Mouse (Mus musculus) retina, adult 2 months (tissue): ENCODE results near the gene R3hdm2.
A peak's percentile ranks its signal among the peaks of the same experiment; 100 is the strongest.

ENCODE experiments used
- DNase-seq: peaks from one replicate; pipeline ENCODE4 v3.0.0-alpha.2; 2012; ENCODE audit warnings: low read depth, low spot score

R3hdm2 gene

DNA sequence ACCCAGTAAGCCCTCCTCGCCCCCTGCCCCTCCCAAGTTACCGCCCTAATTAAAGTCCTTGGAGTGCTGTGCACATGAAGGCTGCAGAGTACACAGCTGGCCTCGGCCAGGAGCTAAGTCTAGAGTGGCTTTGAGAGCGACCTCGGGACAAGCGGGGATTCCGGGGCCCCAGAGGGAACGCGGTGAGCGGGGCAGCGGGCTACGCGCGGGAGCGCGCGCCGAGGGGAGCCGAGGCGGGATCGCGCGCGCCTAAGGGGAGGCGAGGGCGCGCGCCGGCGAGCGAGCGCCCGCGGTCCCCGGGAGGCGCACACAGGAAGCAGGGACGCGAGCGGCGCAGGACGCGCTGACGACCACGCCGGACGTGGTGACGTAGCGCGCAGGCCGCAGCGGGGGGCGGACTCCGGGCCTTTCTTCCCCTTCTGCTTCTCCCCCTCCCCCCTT lies at the start of gene R3hdm2:
Gene R3hdm2, plus strand, starts transcription at position 77 of the 441 bp plus-strand sequence.
- peak; percentile 80 for DNase-seq

DNA sequence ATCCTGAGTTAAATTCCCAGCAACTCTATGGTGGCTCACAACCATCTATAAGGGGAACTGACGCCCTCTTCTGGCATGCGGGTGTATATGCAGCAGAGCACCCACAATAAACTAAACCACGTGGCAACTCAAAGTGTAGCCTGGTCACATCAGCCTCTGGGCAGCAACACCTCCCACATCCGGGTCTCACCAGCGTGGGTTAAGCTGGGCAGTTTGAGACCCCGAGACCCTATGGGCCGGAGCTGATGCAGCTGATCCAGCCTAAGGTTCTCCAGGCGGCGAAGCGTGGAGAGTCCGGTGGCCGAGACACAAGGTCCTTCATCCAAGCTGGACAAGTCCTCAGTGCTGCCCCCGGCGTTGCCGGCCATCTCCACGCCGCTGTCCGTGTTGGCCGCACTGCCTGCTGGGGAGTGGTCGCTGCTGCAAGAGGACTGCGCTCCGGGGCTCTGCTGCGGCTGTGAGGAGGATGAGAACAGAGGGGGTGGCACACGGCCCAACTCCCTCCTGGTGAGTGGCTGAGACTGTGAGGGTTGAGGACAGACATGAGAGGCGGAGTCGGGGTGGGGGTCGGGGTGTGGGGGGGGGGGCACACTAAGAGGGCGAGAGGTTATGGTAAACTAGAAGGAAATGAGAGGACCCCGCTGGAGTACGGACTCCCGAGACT lies 47.8 kb upstream of the R3hdm2 start:
- no peak for DNase-seq

DNA sequence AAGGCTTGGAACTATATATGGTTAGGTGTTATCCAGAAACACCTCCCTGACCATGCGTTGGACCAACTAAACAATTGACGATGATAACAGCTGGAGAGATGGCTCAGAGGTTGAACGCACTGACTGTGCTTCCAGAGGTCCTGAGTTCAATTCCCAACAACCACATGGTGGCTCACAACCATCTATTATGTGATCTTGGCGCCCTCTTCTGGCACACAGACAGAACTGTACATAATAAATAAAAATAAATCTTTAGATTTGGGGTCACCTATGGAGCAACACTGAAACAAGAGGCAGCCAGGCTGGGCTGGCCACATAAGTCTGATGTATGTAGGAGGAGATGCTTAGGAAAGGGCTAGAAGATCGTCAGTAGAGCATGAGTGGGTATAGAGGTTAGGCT lies 47.0 kb upstream of the R3hdm2 start:
- no peak for DNase-seq

DNA sequence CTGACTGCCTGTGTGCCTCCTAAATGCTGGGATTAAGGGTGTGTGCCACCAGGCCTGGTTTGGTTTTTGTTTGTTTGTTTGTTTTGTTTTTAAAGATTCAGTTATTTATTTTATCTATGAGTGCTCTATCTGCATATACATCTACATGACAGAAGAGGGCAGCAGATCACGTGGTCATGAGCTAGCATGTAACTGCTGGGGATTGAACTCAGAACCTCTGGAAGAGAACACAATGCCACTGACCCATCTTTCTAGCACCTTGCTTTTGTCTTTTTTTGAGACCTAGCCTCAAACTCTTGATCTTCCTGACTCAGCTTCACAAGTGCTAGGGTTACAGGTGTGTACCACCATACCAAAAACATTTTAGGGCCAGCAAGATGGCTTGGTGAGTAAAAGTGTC lies 44.9 kb upstream of the R3hdm2 start:
- no peak for DNase-seq

DNA sequence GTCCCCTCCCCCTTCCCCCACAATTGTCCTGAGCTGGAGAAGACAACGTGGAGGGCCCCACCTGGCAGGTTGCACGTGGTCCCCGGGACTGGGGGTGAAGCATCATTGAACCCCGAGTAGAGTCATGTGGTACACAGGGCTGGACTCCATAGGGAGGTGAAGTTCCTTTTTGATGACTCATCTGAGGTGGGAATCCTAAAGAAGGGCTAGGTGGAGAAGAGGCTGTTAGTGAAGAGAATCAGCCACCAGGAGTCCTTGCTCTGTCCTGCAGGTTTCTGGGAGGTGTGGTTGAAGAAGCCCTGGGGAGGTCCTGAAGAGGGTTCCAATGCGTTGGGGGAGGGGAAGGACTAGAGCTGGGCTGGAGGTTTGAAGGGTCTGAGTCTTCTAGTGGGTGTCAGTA lies 43.2 kb upstream of the R3hdm2 start:
- DNase-seq, result no peak

DNA sequence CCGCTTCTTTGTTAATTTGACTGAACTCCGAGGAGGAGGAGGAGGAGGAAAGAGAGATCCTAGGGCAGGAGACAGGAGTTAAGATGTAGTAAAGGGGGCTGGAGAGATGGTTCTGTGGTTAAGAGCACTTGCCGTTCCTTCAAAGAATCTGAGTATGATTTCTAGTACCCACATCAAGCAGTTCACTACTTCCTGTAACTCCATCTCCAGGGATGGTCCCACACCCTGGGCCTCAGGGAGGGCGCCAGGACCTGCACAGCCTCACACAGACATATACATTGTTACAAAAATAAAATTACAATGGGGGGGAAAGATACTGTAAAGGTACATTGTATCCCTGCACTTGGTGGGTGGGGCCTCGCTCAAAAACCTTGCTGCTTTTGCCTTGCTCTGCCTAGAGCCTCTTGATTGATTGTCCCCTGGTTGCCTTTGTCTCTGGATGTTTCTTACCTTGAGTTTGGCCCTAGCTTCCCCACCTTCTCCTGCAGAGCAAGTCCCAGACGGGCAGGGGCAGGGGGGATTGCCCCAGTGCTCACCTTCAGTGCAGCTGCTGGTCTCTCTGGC lies 42.5 kb upstream of the R3hdm2 start:
- DNase-seq, result no peak

DNA sequence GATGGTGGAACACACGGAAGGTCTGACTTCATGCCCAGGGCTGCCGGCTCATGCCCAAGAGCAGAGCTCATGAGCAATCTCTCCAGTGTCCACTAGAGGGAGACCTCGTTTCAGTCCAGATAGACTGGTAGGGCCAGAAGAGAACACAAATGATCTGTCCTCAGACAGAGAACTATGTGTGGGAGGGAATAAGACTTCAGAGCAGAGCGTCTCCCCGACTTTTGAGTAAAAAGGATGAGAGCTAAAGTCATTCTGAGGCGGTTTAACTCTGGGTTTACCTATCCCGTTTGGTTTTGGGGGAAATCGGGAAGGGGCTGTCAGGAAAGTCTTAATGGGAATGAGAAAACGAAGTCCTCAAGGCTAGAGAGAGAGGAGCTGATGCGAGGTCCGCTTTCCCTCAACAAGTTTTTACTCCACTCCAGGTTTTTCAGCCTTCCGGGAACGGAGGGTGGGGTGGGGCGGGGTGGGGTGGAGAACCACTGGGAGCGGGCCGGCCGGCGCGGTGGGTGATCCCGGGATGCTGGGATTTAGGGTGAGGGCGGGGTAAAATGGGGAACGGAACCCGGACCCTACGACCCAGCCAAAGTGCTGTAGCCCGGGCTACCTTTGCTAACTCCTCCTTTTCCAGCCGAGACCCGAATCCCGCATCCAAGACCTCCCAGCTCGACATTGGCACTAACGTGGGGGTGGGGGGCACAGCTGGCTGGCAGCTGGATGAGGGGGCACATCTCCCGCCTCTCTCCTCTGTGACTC lies 41.0 kb upstream of the R3hdm2 start:
- peak; percentile 73 for DNase-seq

DNA sequence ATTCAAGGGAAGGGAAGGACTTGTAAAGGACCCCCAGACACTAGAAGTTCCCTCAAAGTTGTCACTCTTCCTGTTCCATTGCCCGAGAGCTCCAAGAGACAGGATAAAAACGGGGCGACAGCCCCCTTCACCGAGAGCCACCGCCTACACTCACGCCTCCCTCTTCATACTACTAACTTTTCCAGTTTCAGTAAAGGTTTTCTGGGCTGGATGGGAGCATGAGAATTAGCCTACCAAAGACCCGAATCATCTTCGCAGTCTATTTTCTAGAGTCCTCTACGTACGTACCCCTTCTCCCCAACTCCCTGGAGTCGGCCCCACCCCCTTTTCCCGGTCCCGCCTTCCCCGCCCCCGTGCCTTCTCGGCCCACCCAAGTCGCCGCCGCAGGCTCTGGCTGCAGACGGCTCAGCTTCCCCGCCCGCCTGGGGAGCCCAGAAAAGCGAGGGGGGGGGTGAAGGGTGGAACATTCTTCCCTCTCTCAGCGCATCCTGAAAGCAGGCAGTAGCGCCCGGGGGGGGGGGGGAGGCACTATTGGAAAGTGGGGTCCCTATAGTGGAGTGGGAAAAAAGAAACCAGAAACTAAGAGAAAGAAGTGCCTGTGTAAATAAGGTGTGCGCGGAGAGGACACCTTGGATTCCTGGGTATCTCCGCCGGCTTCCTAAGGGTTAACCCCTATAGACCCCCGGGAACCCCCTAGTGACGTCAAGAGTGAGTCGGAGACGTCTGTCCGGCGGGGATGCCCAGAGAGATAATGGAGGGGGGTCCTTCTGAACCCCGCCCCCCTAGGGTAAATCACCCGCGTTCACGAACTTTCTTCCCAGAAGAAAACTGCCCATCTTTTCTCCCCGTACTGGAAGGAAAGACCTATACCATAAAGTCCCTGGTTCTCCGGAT lies 40.2 kb upstream of the R3hdm2 start:
- DNase-seq, result no peak

DNA sequence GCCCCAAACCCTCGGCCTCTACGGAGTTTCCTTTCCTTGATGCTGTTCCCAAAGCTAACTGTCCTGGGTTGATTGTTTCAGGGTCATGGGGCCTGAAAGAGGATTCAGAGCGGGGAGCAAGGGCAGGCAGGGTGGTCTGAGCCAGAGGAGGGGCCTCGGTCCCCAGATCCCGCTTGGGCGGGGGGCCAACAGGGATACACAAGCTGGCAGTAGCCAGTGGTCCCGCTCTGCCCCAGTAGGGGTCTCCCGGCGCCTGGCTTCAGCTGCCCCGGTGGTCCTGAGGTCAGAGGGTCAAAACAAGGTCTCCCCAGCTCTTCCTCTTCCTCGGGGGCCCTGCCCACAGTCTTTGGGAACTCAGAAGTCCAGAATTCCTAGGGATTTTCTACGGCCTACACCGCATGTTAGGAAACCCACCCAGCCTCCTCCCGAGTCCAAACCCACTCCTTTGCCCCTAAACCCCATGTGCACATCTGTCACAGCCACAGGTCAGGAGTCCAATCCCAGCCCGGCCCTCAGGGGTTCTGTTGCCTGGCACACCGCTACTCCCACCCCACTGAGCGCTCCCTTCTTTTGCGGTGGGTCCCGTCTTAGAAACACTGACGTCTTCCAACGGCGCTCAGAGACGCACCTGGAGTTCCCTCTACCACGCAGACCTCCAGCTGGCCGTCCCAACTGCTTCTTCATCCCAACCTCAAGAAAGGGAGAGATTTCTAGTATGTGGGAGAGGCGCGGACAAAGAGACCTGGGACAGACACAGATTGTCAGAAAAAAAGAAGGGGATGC lies 39.4 kb upstream of the R3hdm2 start:
- DNase-seq, result no peak

DNA sequence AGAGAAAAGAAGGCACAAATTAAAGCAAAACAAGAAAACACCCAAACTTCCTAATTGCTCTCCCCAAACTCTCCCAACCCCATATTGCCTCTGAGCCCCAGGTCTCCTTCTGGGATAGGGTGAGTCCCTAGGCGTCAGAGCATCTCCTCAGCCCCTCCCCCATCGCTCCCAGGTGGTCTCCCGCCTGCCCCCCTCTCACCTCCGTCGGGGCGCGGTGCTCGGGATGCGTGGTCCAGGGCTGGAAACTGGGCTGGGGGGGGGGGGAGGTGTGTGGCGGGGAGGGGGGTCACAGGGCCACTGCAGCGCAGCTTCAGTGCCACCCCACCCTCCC lies 38.8 kb upstream of the R3hdm2 start:
- no peak for DNase-seq

DNA sequence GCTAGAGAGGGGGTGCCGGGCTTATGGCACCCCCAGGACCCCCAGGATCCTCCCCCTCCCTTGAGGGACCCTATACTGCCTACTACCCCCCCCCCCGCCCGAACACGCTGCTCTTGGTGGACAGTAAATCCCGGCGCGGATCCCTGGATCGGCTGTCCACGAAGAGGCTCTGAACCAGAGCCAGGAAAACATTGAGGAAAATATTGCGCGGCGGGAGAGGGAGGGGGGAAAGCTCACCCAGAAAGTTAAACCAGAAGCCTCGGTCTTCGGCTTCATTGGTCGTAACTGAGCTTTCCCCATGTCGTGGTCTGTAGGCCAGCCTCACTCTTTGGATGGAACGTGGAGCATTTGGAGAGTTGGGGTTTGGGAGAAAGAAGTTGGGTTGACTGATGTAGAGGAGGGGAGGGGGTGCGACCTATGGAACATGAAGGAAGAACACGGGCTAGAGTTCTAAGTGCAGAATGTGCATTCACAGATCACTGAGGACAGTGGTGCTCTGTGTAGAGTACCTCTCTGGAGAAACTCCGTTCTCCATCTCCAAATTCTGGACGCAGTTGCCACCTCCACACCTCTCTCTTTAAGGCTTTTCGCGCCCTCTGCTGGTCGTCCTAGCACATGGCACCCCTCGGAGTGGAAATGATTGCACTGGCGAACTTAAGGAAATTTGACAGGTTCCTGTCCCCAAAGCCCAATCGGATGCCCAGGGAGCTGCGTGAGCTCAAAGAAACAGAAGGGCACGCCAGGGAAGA lies 38.1 kb upstream of the R3hdm2 start, which contains the start of gene Gli1:
Gene Gli1, minus strand, starts transcription at position 84 of the 749 bp plus-strand sequence.
- peak; percentile 61 for DNase-seq

DNA sequence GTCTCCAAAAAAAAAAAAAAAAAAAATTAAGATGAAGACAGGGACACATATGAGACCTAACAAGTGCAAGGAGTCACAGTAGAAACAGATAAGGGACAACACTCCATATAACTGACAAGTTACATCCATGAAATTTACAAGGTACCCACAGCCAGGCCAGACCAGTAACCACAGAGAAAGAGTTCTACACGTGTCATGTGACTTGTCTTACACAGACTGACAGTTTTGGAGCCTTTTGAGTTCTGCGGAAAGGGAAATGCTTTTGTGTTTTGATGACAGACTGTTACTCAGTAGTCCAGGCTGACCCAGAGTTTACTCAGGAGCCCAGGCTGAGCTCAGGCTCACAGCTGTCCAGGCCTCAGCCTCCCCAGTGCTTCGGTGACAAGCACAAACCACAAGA lies 37.1 kb upstream of the R3hdm2 start:
- no peak for DNase-seq

DNA sequence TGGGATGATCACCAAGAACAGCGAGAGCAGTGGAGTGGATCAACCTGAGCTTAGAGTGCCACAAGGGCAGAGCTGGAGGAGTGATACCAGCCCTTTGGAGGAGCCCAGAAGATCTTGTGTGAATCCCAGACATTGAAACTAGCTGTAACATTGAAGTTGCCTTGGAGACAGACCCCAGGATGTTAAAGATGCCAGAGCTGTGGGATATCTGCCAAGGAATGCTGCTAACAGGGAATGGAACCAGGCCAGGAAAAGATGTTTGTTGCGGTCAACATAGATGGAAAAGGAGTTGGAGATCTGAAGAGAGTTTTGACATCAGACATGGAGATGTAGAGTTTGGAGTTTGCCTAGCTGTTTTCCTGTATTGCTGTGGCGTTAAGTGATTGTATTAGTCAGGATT lies 34.0 kb upstream of the R3hdm2 start:
- DNase-seq, result no peak

DNA sequence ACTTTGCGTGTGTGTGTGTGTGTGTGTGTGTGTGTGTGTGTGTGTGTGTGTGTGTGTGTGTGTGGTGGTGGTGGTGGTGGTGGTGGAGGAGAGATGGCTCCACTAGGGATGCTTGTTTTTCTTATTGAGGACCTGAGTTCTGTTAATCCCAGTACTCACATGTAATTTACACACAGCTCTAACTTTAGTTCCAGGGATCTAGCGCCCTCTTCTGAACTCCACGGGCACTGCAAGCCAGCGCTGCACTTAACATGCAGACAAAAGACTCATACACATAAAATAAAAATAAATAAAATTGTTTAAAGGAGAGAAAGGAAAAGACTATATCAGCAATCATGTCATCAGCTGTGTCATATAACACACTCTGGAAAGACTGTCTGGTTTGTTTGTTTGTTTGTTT lies 31.2 kb upstream of the R3hdm2 start:
- DNase-seq, result no peak

DNA sequence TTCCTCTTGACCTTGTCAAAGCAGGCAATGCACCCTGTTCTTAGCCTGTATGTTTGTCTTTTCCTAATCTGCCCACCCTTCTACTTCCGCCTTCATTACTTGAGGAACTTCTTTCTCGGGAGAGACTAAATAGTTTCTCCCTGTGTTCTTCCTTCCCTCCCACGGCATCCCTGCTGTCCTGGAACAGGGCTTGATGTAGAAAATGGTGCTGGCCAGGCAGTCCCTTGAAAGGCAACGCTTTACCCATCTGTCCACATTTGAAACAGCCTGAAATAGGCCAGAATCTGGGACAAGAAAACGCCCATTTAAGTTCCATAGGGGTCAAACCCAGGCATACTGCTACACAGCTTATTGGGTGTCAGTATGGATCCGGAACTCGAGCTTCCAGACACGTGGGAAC lies 30.3 kb upstream of the R3hdm2 start:
- DNase-seq, result no peak

DNA sequence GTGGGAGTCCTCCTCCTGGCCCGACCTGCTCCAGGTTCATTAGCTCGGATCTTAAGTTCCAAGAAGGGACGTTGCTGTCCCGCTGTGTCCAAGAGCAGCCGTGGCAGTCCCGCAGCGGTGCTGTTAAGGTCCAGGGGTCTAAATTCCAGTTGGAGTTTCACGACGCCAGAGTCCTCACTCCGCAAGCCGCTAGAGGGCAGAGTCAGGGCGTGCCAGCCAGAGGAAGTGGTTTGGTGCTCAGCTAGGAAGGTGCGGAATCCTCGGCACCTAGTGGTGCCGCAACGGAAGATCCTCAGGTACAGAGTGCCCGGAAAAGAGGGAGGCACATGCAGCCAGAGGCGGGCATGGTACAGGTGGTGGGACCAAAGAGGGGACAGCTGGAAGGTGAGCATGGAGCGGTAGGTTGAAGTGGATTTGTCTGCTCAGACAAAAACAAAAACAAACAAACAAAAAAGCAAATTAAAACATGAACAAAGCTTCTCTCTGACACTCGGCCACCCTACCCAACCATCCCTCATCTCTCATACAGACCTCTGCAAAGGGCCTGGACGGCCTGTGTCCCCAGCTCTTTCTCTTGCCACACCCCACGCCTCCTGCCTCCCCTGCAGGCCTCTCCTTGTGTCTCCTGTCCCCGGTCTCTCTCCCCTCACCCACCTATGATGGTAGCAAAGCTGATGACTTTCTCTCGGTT lies 29.4 kb upstream of the R3hdm2 start:
- DNase-seq, result no peak

DNA sequence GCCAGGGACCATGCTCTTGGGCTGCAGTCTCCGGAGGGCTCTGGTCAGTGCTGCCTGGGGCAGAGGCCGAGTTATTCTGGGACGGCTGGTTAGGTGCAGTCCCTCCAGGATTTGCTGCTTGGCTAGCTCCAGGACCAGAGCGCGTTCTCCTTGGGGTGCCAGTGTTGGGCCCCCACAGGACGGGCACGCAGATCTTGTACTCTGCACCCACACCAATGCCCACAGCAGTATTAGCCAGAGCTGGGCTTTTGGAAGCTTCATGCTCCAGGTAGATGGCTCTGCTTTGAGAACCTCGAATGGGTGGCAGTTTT lies 28.9 kb upstream of the R3hdm2 start:
- no peak for DNase-seq

DNA sequence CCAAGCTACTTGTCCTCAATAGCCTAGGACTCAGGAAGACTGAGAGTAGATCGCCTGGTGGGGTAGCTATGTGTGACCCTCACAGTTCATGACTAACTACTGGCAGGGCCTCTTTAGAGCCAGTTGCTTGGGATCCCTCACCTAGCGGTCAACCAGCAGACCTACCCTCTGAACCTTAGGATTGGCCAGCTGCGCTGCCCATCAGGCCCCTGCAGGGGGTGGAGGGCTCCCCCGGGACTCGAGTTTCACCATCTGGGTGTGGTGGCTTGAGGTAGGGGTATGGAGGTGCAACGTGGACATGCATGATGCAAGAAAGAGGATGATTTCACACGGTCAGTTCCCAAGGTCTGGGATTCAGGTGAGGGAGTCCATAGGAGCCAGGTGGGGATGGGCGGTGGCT lies 28.4 kb upstream of the R3hdm2 start:
- no peak for DNase-seq

DNA sequence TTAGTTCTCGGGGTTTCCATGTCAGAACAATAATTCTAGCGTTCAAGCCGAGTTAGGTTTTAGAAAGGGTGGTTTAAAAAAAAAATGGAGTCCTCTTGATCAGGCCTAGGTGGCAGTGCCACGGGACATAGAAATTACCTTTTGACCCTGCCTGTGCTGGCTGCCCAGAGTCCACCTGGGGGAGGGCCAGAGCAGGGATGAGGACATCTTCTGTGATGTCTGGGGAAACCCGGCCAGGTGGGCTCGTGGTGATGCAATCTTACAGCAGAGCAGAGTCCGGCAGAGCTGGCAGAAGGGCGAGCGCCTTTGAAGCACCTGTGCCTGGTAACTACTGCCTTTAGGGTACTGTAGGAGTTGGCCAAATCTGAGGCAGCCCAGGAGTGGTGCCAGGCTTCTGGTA lies 27.9 kb upstream of the R3hdm2 start:
- DNase-seq, result no peak

DNA sequence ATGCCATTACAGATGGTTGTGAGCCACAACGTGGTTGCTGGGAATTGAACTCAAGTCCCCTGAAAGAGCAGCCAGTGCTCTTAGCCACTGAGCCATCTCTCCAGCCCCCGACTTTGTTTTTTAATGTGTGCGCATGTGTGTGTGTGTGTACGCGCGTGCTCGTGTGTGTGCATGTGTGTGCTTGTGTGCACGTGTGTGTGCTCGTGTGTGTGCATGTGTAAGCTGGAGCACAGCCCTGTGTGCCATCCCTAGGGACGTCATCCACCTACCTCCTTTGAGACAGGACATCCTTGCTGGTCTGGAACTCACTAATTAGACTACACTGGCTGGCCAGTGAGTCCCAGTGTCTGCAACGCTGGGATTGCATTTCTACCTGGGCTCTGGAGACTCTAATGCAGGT lies 27.4 kb upstream of the R3hdm2 start:
- no peak for DNase-seq
